Mouse (Mus musculus) kidney, adult 18-20 months (tissue): ENCODE measurements around the gene Fam207a.

ENCODE experiments used
- DNase-seq: peaks from one replicate; pipeline ENCODE4 v3.0.0; 2021

Gene Fam207a

GRCm38 (mm10) chr10:77515385-77516348 lies at the start of gene Fam207a:
Gene Fam207a (minus strand): TSS chr10:77515785.
- peak; percentile 92 for DNase-seq

- no peak for DNase-seq
Measured at GRCm38 (mm10) chr10:77565005-77565404, 49.4 kb upstream of the Fam207a start.

DNA sequence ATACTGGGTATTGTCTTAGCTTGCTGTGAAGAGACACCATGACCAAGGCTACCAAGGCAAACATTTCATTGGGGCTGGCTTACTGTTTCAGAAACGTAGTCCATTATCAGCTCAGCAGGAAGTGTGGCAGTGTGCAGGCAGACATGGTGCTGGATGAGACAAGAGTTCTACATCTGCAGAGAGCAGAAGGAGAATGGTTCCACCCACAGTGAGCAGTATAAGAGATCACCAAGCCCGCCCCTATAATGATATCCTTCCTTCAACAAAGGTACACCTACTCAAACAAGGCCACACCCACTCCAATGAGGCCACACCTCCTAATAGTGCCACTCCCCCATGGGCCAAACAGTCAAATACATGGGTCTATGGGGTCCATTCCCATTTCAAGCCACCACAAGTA lies 45.9 kb upstream of the Fam207a start:
- no peak for DNase-seq

DNA sequence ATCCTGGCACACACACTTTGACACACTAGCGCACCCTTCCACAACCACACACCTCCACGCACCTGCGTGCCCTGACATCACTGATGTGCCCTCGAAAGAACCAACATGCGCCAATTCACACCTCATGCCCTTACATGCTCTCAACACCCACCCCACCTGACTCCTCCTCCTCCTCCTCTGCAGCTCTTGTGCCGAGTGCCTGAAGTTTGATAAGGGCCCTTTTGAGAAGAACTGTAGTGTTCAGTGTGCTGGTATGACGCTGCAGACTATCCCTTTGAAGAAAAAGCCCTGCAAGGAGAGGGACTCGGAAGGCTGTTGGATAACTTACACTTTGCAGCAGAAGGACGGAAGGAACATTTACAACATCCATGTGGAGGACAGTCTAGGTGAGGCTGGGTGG lies 45.2 kb upstream of the Fam207a start:
- DNase-seq = no peak

GRCm38 (mm10) chr10:77560090-77560489 lies 44.5 kb upstream of the Fam207a start:
- no peak for DNase-seq

DNA sequence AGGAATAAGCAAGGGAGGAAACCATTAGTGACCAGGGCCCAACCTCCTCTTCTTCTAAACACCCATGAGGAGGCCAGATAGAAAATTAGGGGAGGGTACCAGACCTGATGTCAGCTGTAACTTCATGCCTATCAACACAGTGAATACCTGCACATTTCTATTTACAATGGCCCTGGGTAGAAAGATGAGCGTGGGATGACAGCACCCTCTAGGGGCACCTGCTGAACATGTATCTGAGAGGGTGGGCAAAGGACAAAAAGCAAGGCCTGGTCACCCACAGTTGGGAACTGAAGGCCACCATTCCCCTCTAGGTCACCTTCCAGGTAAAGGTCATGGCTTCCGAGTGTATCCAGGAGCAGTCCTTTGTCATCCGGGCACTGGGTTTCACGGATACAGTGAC lies 42.1 kb upstream of the Fam207a start:
- DNase-seq = peak; percentile 36

GRCm38 (mm10) chr10:77556631-77557030 lies 41.0 kb upstream of the Fam207a start:
- DNase-seq = no peak

DNA sequence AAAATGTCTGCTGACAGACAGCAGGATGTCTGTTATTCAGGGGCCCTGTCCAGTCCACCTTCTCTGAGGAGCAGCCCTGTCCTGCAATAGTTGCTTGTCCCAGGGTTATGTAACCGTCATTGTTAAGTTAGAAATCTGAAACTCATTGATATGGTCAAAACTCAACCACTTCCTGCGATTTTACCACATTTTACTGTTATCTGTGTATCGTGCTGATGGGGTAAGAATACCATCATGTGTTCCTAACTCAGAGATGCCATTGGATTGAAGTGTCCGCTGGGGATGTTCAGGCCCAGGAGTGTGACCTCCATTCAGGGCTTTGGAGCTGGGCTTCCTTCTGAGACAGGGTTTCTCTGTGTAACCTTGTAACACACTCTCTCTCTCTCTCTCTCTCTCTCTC lies 39.3 kb upstream of the Fam207a start:
- DNase-seq = no peak

- DNase-seq = no peak
Measured at GRCm38 (mm10) chr10:77553285-77553684, 37.7 kb upstream of the Fam207a start.

DNA sequence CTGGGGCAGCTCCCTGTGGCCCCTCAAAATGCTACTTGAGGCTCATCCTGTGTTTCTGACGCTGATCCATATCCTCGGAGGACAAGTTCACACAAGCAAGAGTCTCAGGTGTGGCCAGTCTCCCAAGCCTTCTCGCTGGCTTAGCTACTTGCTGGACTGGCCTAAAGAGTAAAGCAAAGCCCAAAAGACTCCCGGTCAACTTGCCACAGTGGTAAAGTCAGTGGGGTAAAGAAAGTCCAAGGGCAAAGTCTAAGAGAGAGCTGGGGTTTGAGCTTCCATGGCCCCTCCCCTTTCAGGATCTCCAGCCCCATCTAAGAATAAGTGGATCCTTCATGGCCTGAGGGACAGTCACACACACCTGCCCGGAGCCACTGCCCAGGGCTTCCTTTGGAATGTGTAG lies 36.6 kb upstream of the Fam207a start:
- peak; percentile 11 for DNase-seq

- DNase-seq = no peak
Measured at GRCm38 (mm10) chr10:77550874-77551273, 35.3 kb upstream of the Fam207a start.

DNA sequence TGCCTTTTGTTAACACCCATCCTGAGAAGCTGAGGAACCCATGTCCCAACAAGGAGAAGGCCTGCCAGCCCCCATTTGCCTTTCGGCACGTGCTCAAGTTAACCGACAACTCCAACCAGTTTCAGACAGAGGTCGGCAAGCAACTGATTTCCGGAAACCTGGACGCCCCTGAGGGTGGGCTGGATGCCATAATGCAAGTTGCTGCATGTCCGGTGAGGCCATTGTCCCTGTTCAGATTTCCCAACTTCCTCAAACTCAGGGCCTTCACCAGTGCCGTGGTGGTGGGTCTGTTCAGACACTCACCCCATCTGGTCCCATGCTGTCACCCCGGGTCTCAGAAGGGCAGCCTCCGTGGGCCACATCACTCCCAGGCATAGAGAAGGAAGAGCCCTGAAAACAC lies 33.0 kb upstream of the Fam207a start:
- DNase-seq = no peak

DNA sequence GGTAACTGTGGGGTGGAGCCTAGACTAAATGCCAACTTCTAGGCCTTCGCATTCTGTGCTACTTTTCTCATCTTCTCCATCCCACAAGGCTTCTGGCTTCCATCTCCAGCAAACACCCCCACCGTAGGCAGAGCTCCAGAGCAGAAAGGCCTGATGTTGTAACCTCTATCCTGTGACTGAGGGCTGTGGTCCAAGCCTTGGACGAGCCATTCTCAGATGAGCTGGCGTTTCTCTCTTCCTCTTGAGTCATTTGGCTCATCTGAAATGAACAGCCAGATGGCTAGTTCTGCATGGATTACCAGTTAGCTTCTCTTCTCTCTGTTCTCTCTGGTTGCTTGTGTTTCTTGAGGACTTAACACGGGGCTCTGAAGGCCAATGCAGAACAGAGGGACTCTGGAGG lies 29.3 kb upstream of the Fam207a start:
- no peak for DNase-seq

- DNase-seq = peak; percentile 53
Measured at GRCm38 (mm10) chr10:77543226-77543625, 27.6 kb upstream of the Fam207a start.

GRCm38 (mm10) chr10:77541864-77542666 lies 26.5 kb upstream of the Fam207a start:
- peak; percentile 19 for DNase-seq

GRCm38 (mm10) chr10:77540576-77541102 lies 25.1 kb upstream of the Fam207a start:
- DNase-seq = no peak

DNA sequence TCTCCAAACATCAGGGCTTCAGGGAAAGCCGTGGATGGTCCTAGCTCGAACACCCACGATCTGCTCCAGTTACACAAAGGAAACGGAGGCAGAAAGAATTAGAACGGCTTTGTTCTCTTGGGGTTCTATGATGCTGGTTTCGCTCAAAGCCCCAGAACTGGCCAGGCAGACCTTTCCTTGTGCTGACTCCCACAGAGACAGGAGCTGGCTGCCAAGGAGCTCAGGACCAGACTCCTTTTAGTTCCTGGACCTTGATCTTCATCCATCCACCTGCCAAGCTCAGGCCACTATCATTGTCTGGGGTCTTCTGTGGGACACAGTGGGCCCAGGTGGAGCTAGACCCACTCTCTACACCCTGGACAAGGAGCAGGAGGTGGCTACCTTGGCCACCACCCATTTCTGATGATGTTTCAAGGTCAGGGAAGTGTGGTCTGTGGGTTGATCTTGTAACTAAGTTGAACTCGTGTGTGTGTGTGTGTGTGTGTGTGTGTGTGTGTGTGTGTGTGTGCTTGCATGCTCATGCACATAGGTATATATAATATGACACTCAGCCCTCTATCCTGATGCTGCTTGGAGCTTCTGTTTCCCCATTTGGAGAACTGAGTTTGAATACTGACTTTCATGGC lies 23.8 kb upstream of the Fam207a start:
- no peak for DNase-seq

- no peak for DNase-seq
Measured at GRCm38 (mm10) chr10:77537215-77538209, 21.9 kb upstream of the Fam207a start.

DNA sequence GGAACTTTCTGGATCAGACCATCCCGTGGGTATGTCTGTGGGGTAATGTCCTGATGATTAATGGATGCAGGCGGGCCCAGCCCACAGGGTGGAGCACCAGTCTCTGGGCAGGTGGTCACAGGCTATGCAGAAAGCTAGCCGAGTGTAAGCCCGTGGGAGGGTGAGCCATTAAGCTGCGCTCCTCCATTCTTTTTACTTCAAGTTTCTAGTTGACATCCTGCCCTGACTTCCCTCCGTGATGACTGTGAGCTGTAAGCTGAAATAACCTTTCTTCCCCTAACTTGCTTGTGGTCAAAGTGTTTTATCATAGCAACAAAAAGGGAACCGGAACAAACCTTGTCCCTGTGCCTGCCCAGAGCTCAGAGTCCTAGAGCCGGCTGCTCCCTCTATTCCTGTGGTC lies 21.1 kb upstream of the Fam207a start:
- DNase-seq = no peak

GRCm38 (mm10) chr10:77532020-77532413 lies 16.4 kb upstream of the Fam207a start:
- DNase-seq = no peak
